Mouse (Mus musculus) E14TG2a.4 (cell line): ENCODE results near the gene Gak.

ENCODE experiments used
- CTCF ChIP-seq: conservative IDR thresholded peaks from 2 replicates; pipeline ENCODE4 v1.5.1; 2014; ENCODE audit warnings: low read length
- POU5F1 ChIP-seq: IDR thresholded peaks from 2 replicates; pipeline ENCODE4 v1.6.1; 2014; ENCODE audit warnings: low read length, borderline replicate concordance

DNA sequence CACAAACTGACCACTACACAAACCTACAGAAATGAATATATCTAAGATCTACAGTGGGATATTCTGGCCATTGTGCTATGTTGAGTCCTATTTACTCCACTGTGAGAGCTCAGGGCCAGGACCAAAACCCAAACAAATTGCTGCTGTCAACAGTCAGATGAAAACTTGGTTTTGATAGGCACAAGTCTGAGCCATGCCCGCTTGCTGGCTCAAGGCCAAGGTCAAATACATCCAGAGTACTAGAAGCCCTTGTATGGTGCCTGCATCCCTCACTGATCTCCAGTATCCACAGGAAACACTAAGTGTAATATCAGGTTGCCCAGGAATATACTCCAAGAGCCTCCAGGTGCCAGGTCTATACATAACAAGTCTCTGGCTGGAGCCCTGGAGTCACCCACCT is 58.6 kb downstream of the Gak start:
- TF ChIP-seq CTCF: no peak
- TF ChIP-seq POU5F1: no peak
